Mouse (Mus musculus) lung, embryonic 16.5 days (tissue): ENCODE measurements around the gene Opn4. TPM values are rescaled to one million over a fixed set of nuclear protein-coding genes. Genes with fewer than 3 reads are reported as not detected.

Source experiments
- ATAC-seq: fragments of 200-750 bp; cut with Nextera tagmentation; 2 replicates; pipeline ENCODE4 v1.8.0; 2017; ENCODE audit warnings: low read depth, mild to moderate bottlenecking, moderate library complexity
- H3K27ac ChIP-seq: fragments of 300-500 bp; sonication (generic); 2 replicates; pipeline ENCODE4 v1.5.1; 2014; ENCODE audit warnings: mild to moderate bottlenecking, control low read depth, low read length
- H3K27me3 ChIP-seq: fragments of 300-500 bp; sonication (generic); 2 replicates; pipeline ENCODE4 v1.6.1; 2014; ENCODE audit warnings: low read depth, low read length, mixed read lengths; ENCODE audit not compliant: control insufficient read depth, insufficient read depth
- H3K36me3 ChIP-seq: fragments of 300-500 bp; sonication (generic); 2 replicates; pipeline ENCODE4 v1.6.1; 2014; ENCODE audit warnings: low read length; ENCODE audit not compliant: control insufficient read depth, insufficient read depth
- H3K4me1 ChIP-seq: fragments of 300-500 bp; sonication (generic); replicated peaks from 2 replicates; pipeline ENCODE4 v1.6.1; 2014; ENCODE audit warnings: low read length, mixed read lengths; ENCODE audit not compliant: control insufficient read depth, insufficient read depth
- H3K4me2 ChIP-seq: fragments of 300-500 bp; sonication (generic); 2 replicates; pipeline ENCODE4 v1.6.1; 2014; ENCODE audit warnings: low read depth, low read length, control low read depth
- H3K4me3 ChIP-seq: fragments of 300-500 bp; sonication (generic); 2 replicates; pipeline ENCODE4 v1.5.1; 2014; ENCODE audit warnings: mild to moderate bottlenecking, low read length, control low read depth
- H3K9ac ChIP-seq: fragments of 300-500 bp; sonication (generic); 2 replicates; pipeline ENCODE4 v1.6.1; 2014; ENCODE audit warnings: low read length, control low read depth
- H3K9me3 ChIP-seq: fragments of 300-500 bp; sonication (generic); 2 replicates; pipeline ENCODE4 v1.6.1; 2016; ENCODE audit warnings: low read length; ENCODE audit not compliant: control insufficient read depth
- WGBS: fragments of 180-500 bp; shearing (Covaris S2); extraction: QIAGEN DNeasy Blood & Tissue Kit; methylation state at CpG from one replicate; pipeline ENCODE4 v1.1.7; 2014; 5-methylcytosine and 5-hydroxymethylcytosine counted together
- polyA plus RNA-seq: library from polyadenylated mRNA; unstranded; fragments of >200 nt; fragmentation: Nextera tagmentation; extraction: Ambion mirVana; gene quantifications from 2 replicates; pipeline ENCODE4 v1.2.1, GENCODE M21; 2015

The Opn4 gene
- polyA plus RNA-seq, 1 experiment from 2014 or later, result 0.26 TPM

GRCm38 (mm10) chr14:34620611-34621376, 20.9 kb upstream of the Opn4 start:
- H3K9me3 ChIP-seq, result no peaks in the 10 kb centered on the region
- no peak overlapping the region for H3K4me2 ChIP-seq
- 31% methylated on average over 10 of the region's 10 CpGs for WGBS
- H3K36me3 ChIP-seq, result no peaks in the 10 kb centered on the region
- no peak overlapping the region for H3K27ac ChIP-seq
- no peaks in the 10 kb centered on the region; the same call in 1 of the 2 replicates for H3K27me3 ChIP-seq
- no peak overlapping the region for H3K4me3 ChIP-seq
- H3K4me1 ChIP-seq, result 0 out of 2 replicates have a peak, but pooled peaks cover under 1% of the 10 kb centered on the region
- no peak for ATAC-seq
- H3K9ac ChIP-seq, result no peak overlapping the region

- peaks cover 10% of the 10 kb centered on the region for H3K4me1 ChIP-seq
- peaks cover 11% of the 10 kb centered on the region; the same call in 1 of the 2 replicates for H3K27me3 ChIP-seq
- no peak overlapping the region for H3K4me3 ChIP-seq
- WGBS, result 33% methylated on average over 9 of the region's 9 CpGs
- H3K27ac ChIP-seq, result no peak overlapping the region
- H3K9ac ChIP-seq, result no peak overlapping the region
- no peak overlapping the region for H3K4me2 ChIP-seq
- H3K9me3 ChIP-seq, result no peaks in the 10 kb centered on the region
- no peak for ATAC-seq
- H3K36me3 ChIP-seq, result no peaks in the 10 kb centered on the region
Observed at GRCm38 (mm10) chr14:34618808-34619207, 18.9 kb upstream of the Opn4 start.

- no peaks in the 10 kb centered on the region for H3K36me3 ChIP-seq
- peak; percentile 69 for ATAC-seq
- H3K4me1 ChIP-seq, result peaks cover 10% of the 10 kb centered on the region
- H3K9ac ChIP-seq, result no peak overlapping the region
- WGBS, result 2% methylated on average over 8 of the region's 8 CpGs
- no peaks in the 10 kb centered on the region for H3K9me3 ChIP-seq
- H3K4me3 ChIP-seq, result no peak overlapping the region
- no peak overlapping the region for H3K4me2 ChIP-seq
- peaks cover 11% of the 10 kb centered on the region; the same call in 1 of the 2 replicates for H3K27me3 ChIP-seq
- H3K27ac ChIP-seq, result no peak overlapping the region
Observed at GRCm38 (mm10) chr14:34616821-34617220, 16.9 kb upstream of the Opn4 start.

GRCm38 (mm10) chr14:34615625-34616024, 15.7 kb upstream of the Opn4 start:
- Histone ChIP-seq H3K4me2 (peak overlapping the region; percentile 52; the same call in 1 of the 2 replicates), H3K4me1 (peaks cover 10% of the 10 kb centered on the region), H3K27me3 (peaks cover 11% of the 10 kb centered on the region; the same call in 1 of the 2 replicates), H3K4me3 (no peak overlapping the region), H3K9ac (no peak overlapping the region), H3K36me3 (no peaks in the 10 kb centered on the region), H3K27ac (no peak overlapping the region), H3K9me3 (no peaks in the 10 kb centered on the region)
- WGBS, result 35% methylated on average over 4 of the region's 4 CpGs
- peak; percentile 59 for ATAC-seq

- ATAC-seq, result peak; percentile 37
- H3K9ac ChIP-seq, result peak overlapping the region; percentile 47; the same call in 1 of the 2 replicates
- peaks cover 11% of the 10 kb centered on the region; the same call in 1 of the 2 replicates for H3K27me3 ChIP-seq
- H3K9me3 ChIP-seq, result no peaks in the 10 kb centered on the region
- H3K4me1 ChIP-seq, result peaks cover 10% of the 10 kb centered on the region
- H3K4me2 ChIP-seq, result peak overlapping the region; percentile 52
- H3K4me3 ChIP-seq, result peak overlapping the region; percentile 28
- H3K36me3 ChIP-seq, result no peaks in the 10 kb centered on the region
- 0 out of 2 replicates have a peak overlapping the region, but pooled peaks have one; percentile 22 for H3K27ac ChIP-seq
- WGBS, result 3% methylated on average over 13 of the region's 13 CpGs
Observed at GRCm38 (mm10) chr14:34615082-34615481, 15.1 kb upstream of the Opn4 start.

- WGBS, result 20% methylated on average over 15 of the region's 15 CpGs
- peak overlapping the region; percentile 28 for H3K4me3 ChIP-seq
- peaks cover 10% of the 10 kb centered on the region for H3K4me1 ChIP-seq
- H3K27me3 ChIP-seq, result peaks cover 11% of the 10 kb centered on the region; the same call in 1 of the 2 replicates
- no peak overlapping the region for H3K27ac ChIP-seq
- H3K36me3 ChIP-seq, result no peaks in the 10 kb centered on the region
- H3K4me2 ChIP-seq, result peak overlapping the region; percentile 52
- H3K9ac ChIP-seq, result peak overlapping the region; percentile 47; the same call in 1 of the 2 replicates
- H3K9me3 ChIP-seq, result no peaks in the 10 kb centered on the region
- ATAC-seq, result no peak
Observed at GRCm38 (mm10) chr14:34614551-34614950, 14.6 kb upstream of the Opn4 start.

GRCm38 (mm10) chr14:34613523-34613922, 13.6 kb upstream of the Opn4 start:
- Histone ChIP-seq H3K4me2 (no peak overlapping the region), H3K4me1 (peaks cover 10% of the 10 kb centered on the region), H3K4me3 (no peak overlapping the region), H3K36me3 (no peaks in the 10 kb centered on the region), H3K27ac (no peak overlapping the region), H3K9ac (no peak overlapping the region), H3K27me3 (peaks cover 11% of the 10 kb centered on the region; the same call in 1 of the 2 replicates), H3K9me3 (no peaks in the 10 kb centered on the region)
- whole genome bisulfite sequencing, result 32% methylated on average over 6 of the region's 6 CpGs
- ATAC-seq, result no peak

GRCm38 (mm10) chr14:34612222-34612621, 12.3 kb upstream of the Opn4 start:
- 45% methylated on average over 4 of the region's 4 CpGs for WGBS
- Histone ChIP-seq H3K4me2 (no peak overlapping the region), H3K27ac (no peak overlapping the region), H3K36me3 (no peaks in the 10 kb centered on the region), H3K4me3 (no peak overlapping the region), H3K4me1 (peaks cover 10% of the 10 kb centered on the region), H3K9ac (no peak overlapping the region), H3K27me3 (peaks cover 11% of the 10 kb centered on the region; the same call in 1 of the 2 replicates), H3K9me3 (no peaks in the 10 kb centered on the region)
- ATAC-seq, result no peak

- no peak overlapping the region for H3K9ac ChIP-seq
- H3K4me2 ChIP-seq, result no peak overlapping the region
- no peak overlapping the region for H3K27ac ChIP-seq
- H3K4me1 ChIP-seq, result peaks cover 10% of the 10 kb centered on the region
- WGBS, result 92% methylated on average over 4 of the region's 4 CpGs
- H3K9me3 ChIP-seq, result no peaks in the 10 kb centered on the region
- ATAC-seq, result no peak
- H3K36me3 ChIP-seq, result no peaks in the 10 kb centered on the region
- peaks cover 11% of the 10 kb centered on the region; the same call in 1 of the 2 replicates for H3K27me3 ChIP-seq
- H3K4me3 ChIP-seq, result no peak overlapping the region
Observed at GRCm38 (mm10) chr14:34611591-34611990, 11.6 kb upstream of the Opn4 start.
